Mouse (Mus musculus): ENCODE measurements around the gene Rdh13. TPM values are rescaled to one million over a fixed set of nuclear protein-coding genes. Genes with fewer than 3 reads are reported as not detected.

Gene Rdh13
- total RNA-seq (2015), result 3.3 and 4.7 TPM in 2 replicates
- total RNA-seq (2017), result 16.1 and 32.6 TPM in 2 replicates

DNA sequence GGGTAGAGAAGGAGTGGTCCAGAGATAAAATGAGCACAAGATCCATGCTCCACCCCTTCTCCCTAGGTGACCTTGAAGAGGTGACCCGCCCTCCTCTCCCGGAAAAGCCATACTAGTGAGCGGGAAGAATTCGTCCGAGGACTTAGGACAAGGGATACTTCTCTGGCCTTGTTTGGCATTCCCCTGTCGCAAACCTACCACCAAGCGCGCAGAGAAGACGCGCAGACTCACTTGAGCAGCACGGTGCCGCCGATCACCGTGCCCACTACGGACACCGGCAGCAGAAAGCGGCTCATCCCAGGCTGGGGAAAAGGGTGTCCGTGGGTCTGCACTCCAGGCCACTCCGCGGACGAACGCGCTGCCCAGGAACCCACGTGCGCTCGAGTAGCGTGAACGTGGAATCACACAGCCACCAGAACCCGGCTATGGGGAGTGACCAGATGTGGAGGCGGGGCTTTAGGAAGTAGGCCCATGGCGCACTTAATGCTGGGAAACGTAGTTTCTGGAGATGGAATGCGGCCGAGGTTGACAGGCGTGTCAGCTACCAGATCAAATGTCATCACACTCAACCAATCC, at the start of gene Rdh13:
Rdh13 (minus strand) TSS at position 434 of the 576 bp plus-strand sequence.
- ATAC-seq (replicated peaks; ENCODE audit: poor library complexity), result peak; percentile 97

DNA sequence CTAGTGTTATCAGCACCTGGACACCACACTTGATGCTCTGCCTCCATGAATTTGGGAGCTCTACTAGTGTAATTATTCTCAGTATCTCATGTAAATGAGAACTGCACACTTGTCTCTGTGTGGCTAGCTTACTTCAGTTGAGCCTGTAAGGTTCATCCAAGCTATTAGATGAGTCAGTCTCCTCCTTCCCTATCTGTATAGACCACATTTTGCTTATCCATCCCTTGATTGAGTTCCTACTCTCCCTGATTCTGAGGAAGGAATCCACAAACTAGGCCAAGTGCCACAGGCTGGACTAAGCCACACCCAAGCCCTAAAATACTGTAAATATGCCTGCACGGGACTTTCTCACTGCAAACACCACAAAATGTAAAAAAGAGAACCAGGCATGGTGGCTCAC, 48.5 kb upstream of the Rdh13 start:
- peak; percentile 27 for ATAC-seq (replicated peaks; ENCODE audit: poor library complexity)

DNA sequence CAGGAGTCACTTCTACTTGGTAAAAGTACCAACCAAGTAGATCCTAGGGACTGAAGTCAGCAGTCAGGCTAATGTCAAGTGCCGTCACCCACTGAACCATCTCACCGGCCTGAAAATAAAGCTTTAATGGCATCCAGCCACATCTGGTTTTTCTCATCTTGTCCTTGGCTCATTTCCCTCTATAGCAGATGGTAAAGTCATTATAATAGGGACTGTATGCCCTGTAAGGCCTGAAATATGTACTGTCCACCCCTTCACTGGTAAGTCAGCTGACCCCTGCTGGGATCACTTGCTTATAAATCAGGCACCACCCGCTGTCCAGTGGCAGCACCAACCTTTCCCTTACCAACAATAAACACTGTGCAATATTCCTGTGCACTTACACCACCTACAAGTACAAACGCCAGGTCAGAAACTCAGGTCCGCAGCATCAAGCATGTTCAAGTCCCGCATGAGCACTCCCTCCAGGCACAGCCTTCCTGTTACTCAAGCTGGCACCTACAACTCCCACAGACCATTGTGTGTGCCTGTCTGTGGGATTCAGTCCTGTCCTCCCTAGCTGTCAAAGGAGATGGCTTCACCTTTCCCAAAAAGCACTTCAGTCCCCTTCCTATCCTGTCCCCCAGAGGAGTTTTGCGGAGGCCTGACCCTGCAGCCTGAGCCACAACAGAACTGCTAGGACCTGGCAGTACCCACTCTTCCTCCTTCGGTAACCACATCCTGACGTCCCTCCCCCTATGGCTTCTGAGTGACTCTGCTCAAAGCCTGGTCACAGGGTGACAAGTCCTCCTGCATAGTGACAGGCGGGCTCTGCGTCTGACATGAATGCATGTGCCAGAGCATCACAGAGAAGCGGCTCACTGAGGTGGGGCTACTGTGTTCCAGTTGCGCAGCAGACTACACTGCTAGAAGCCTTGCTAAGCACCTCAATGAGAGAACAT, 47.1 kb upstream of the Rdh13 start:
- peak; percentile 92 for ATAC-seq (replicated peaks; ENCODE audit: poor library complexity)

DNA sequence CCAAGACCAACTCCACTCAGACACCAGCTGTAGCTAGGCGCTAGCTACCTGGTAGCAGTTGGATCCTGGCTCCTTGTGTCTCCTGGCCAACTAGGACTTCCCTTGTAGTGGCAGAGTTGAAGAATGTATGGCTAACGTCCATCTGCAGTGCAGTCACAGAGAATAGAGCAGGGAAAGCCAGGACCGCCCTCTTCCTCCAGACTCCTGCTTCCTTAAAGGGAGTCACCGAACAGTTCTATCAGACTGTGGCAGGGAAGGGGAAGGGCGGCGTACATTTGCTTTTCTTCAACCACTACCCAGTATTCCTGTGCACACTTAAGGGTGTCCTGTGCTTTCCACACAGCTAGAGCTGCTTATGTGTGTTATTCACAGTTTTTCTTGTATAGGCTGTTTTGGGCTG, 45.9 kb upstream of the Rdh13 start:
- 0 out of 2 replicates have a peak, but pooled peaks have one; percentile 18 for ATAC-seq (replicated peaks; ENCODE audit: poor library complexity)

DNA sequence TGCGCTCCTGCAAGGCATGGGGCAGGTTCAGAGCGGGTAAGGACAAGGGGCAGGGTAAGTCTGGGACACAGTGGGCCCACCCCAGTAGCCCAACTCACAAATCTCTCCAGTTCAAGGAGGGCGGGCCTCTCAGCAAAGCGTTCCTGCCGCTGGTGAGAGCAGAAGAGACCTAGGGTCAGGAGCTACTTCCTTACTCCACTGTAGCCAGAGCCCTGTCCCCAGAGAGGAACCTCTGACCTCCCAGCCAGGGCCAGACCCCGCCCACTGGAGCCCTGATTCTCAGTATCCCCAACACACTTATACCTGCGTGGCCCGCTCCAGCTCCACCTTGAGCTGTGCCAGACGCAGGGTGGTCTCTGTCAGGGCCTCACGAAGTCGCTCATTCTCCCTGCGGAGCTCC, 36.8 kb upstream of the Rdh13 start:
- no peak for ATAC-seq (replicated peaks; ENCODE audit: poor library complexity)

DNA sequence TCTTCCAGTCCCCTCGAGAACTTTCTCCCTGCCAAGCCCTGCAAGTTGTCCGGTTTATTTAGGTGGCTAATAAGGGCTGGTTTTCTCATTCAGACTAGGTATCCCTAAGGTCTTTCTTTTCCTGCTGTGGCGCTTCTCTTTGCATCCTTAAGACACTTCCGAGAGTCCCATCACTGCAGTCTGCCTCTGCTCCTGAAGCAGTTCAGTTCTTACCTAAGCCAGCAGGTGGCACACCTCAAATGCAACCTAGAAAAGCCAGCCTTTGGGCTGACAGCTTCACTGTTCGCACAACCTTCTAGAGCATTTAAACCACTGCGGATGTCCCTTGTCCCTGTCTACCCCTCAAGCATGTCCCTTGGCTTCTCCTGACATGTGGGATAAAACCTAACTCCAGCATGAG, 34.2 kb upstream of the Rdh13 start:
- ATAC-seq (replicated peaks; ENCODE audit: poor library complexity), result peak; percentile 76

DNA sequence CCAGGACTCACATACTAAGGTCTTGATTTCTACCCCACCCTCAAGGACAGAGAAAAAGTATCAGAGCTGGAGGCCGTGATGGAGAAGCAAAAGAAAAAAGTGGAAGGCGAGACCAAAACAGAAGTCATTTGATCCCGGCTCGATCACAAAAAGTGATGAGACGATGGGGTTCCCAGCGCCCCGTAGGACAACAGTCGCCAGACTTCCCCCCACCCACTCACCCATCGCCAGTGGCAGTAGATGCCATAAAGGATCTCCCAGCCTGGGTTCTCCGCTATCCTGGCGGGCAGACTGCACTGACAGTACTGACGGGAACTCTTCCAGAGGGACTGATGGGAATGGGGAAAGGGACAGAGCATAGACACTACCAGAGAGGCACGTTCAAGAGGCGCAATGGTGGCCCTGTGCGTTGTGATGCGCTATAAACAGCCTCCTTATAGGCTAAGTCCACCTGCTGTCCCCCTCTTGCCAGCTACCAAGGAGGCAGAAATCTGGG, 33.4 kb upstream of the Rdh13 start:
- ATAC-seq (replicated peaks; ENCODE audit: poor library complexity), result no peak

DNA sequence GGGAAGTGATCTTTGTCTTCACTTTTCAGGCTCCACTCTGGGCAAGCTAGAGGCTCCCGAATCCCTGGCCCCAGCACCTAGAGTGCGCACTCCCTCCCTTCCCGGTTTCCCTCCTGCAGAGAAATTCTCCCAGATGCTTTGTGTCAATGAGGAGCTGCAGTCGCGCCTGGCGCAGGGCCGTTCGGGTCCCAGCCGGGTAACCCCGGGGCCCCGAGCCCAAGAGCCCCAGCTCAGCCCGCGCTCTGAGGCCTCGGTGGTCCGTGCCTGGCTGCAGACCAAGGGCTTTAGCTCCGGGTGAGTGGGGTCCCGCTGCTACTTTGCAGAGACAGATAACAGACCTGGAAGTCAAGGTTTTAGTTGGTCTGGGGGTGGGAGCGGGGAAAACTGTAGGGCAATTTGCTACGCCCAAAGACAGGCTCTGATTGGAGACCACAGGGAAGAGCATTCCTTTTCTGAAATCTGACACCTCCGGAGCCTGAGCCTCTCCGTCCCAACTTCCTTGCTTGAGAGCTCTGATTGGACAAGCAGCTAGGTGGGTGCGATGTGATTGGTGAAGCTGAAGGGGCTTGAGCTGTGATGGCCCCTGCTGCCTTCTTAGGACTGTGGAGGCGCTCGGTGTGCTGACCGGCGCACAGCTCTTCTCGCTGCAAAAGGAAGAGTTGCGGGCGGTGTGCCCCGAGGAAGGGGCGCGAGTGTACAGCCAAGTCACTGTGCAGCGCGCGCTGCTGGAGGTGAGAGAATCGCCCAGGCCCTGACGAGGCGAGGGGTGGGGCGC, 32.8 kb upstream of the Rdh13 start:
- ATAC-seq (replicated peaks; ENCODE audit: poor library complexity), result peak; percentile 74

DNA sequence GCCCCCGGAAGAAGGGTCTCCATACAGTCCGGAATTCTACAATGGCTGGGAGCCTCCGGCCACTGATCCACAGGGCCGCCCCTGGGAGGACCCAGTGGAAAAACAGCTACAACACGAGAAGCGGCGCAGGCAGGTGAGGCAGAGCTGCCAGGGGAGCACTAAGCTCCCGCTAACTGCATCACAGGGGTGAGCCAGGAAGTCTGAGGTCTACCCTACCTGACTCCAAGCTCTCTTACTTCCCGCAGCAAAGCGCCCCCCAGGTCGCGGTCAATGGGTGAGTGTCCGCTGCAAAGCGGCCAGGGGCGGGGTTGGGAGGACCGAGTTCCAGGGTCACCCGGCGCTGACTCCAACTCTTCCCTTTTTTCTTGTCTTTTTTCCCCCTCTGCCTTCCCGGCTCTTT, 28.5 kb upstream of the Rdh13 start:
- ATAC-seq (replicated peaks; ENCODE audit: poor library complexity), result no peak

DNA sequence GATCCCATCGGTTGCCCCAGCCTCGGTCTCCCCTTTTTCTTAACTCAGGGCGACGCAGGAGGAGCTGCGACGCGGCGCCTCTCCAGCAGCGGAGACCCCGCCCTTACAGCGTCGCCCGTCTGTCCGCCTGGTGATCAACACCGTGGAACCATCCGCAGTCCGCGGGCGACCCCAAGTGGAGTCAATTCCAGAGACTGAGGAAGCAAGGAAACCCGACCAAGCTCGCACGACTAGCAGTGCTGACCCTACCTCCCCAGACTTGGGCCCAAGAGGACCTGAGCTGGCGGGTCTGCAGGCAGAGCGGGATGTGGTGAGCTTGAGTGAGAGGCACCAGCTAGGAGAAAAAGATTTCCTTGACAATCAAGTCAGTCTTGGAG, 25.7 kb upstream of the Rdh13 start:
- peak; percentile 75 for ATAC-seq (replicated peaks; ENCODE audit: poor library complexity)

DNA sequence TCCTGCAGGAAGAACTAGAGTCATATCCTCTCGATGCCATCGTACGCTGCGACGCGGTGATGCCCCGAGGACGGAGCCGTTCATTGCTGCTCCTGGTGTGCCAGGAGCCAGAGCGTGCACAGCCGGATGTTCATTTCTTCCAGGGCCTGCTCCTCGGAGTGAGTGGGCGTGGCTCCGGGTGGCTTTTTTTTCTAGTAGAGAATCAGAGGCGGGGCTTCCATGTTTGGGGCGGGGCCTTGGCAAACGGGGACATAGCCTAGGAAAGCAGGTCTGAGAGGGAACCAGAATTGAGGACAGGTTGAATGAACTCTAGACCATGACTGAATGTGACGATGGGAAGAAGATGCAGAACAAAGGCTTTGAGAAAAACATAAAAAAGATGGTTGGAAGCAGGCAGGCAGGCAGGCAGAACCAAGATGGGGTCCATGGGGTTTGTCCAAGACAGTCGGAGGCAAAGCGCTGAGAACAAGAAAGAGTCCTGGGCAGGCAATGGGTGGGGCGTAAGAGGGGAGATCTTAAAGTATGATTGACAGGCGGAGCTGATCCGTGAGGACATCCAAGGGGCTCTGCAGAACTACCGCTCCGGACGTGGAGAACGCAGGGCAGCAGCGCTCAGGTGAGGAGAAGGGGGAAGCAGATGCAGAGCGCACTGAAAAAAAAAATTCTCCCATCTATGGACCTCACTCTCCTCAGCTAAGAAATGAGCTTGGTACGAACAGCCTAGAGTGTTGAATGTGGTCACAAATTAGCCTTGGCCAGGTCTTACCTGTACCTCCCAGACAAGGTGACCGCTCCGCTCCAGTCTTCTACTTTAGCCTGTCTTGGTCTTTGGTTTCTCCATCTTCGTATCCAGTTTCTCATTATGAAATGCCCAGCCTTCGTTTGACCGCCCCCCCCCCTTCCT, 25.1 kb upstream of the Rdh13 start:
- ATAC-seq (replicated peaks; ENCODE audit: poor library complexity), result peak; percentile 49

DNA sequence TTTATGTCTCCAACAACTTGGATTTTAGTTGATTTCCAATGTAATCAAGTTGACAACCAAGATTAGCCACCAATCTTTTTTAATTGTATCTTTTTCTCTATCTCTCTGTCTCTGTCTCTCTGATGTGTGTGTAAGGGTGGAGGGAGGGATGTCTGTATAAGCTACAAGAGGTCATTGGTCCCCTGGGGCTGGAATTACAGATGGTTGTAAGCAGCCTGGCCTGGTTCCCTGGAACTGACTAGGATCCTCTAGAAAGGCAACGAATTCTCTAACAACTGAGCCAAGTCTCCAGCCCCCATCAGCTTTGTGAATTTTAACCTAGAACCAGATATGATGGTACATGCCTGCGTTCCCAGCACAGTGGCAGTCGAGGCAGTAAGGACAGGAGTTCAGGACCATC, 22.4 kb upstream of the Rdh13 start:
- no peak for ATAC-seq (replicated peaks; ENCODE audit: poor library complexity)

DNA sequence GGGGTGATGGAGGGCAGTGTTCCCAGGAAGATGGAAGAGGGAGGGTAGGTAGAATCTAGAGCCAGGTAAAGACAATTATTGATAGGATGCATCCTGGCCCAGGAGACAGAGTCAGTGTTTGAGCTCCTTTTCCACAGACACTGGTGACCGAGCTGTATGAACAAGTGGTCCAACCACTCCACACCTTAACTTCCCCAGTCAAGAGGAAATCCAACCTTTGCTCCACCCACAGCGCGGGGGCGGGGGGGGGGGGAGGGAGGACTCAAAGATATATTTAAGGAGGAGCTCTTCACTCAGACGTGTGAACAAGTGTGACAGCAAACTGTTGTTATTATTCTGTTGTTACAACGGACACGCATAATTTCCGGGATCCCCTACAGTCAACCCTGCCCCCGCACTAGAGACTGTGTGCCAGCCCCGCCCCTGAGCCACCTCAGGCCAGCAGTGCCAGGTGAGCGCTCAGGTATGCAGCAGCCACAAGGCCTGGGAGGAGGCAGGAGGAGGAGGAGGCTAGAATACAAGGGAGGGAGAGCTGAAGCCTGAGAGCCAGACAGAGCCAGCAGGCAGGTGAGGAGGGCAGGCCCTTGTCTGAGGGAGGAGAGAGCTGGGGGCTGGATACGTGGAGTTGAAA, 18.9 kb upstream of the Rdh13 start:
- ATAC-seq (replicated peaks; ENCODE audit: poor library complexity), result peak; percentile 50

DNA sequence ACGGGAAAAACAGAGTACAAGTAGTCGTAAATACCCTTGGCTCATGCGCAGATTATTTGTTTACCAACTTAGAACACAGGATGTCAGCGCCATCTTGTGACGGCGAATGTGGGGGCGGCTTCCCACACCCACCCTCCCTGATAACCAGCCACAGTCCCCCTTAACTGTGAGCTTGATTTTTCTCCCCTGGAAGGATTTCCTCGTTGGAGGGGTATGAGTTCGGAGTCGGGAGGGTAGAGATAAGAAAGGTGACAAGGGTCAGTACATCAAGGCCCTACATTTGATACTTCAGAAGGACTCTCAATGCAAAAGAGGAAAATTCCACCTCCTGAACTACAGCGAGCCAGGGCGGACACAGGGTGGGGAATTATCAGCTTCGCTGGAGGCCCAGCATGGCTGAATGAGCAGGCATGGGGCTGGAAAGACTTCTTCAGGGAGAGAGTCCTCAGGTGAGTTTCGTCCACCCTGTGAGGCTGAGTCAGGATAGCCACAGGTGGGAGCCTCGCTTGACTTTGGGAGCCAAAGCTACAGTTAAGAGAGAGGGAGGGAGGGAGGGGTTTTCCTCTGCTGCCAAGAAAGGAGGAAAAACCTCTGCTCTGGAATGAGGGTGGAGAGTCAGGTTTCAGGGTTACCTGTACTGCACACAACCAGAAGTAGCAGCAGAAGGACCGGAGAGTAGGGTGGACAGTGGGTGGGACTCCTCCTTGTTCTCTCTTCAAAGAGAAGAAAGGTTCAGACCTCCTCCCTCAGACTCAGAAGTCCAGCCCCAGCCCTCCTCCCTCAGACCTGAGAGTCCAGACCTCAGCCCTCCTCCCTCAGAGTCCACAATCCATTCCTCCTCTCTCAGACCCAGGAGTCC, 15.4 kb upstream of the Rdh13 start, which contains the start of gene Eps8l1:
Eps8l1 (plus strand) TSS at position 99 of the 859 bp plus-strand sequence.
- peak; percentile 29 for ATAC-seq (replicated peaks; ENCODE audit: poor library complexity)

DNA sequence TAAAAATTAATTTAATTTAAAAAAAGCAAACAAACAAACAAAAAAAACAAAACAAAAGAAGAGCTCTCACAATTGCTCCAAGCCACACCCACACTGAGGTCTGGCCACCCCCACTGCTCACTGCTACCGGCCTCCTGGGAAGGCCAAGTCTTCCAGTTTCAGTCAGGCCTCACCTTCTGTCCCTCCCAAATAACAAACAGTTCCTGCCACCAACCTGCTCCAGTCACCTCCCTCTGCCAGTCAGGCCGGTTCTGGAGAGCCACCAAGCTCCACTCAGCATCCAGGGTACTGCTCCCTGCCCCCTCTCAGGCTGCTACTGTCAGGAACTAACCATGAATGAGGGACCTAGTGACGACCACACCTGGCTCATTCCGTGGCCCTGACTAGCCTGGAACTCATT, 7.2 kb upstream of the Rdh13 start:
- ATAC-seq (replicated peaks; ENCODE audit: poor library complexity), result no peak

DNA sequence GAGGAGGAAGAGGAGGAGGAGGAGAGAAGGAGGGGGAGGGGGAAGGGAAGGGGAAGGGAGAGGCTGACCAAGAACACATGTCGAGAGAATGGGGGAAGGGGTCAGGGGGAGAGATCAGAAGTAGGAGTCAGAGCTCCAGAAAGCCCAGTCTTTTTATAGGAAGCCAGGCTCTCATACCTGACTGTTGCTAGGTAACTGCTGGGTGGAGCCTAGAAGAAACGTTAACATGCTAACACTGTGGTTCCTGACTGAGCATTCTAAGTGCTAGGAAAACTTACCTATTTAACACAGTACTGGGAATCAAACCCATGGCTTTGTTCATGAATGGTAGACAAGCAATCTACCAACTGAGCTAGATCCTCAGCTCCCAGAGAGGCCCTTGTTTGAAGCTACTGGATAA, 3.8 kb upstream of the Rdh13 start:
- ATAC-seq (replicated peaks; ENCODE audit: poor library complexity), result no peak

DNA sequence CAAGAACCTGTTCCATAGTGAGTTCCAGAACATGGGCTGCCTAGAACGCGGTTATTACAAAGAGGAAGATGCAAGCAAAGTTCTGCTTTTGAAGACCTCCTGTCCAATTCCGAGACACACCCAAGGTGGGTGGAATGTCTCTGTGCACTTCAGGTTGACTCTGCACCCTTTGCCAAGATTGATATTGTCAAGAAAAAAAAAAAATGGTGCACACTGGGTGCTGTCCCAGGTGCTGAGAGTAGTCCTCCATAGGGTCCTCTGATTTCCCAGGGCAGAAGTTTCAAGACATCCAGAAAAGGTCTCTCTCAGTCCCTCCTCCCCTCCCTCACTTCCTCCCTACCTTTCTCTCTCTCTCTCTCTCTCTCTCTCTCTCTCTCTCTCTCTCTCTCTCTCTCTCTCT, 3.0 kb upstream of the Rdh13 start:
- no peak for ATAC-seq (replicated peaks; ENCODE audit: poor library complexity)

DNA sequence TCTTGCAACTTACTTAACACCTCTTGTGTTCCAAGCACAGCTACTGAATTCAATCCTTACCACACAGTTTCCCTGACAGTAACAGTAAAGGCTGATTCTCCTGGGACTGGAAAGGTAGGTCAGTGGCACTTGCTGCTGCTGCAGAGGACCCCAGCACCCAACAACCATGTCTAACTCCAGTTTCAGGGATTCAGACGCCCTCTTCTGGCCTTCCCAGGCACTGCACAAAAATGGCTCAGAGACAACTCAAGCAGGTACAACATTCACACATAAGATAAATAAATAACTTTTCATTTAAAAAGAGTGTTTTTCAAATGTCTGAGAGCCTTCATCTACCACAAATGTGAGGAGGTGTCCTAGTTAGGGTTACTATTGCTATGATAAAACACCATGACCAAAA, 1.7 kb upstream of the Rdh13 start:
- no peak for ATAC-seq (replicated peaks; ENCODE audit: poor library complexity)

DNA sequence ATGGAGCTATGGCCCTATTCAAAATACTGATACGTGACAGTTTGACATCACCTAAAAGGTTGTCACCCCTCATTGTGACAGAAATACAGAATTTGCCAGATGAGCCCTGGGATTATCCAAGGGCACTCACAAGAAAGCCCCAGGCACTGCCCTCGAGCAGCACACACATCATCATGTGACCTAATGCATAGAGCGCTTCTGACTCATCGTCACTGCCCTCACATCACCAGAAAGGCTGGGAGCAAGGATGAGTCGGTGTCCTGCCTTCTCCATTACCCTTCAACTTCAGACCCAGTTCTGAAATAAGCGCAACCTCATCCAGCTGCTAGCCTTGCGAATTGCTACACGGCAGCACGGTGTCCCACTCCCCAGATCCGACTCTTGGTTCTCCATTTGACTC, 4.9 kb downstream of the Rdh13 start:
- ATAC-seq (replicated peaks; ENCODE audit: poor library complexity), result no peak

All from megakaryocyte progenitor cell, adult 5-6 weeks (primary cell).